Mouse (Mus musculus) olfactory bulb, adult 2 months (tissue): ENCODE results near the gene Egfl8. TPM values are rescaled to one million over a fixed set of nuclear protein-coding genes. Genes with fewer than 3 reads are reported as not detected.
A peak's percentile ranks its signal among the peaks of the same experiment; 100 is the strongest.

Experiments used
- H3K27ac ChIP-seq: fragments of 200-500 bp; 2 replicates; pipeline ENCODE4 v1.5.1; 2012; ENCODE audit warnings: low read depth, low read length; ENCODE audit not compliant: insufficient read depth
- H3K4me1 ChIP-seq: fragments of 200-500 bp; 2 replicates; pipeline ENCODE4 v1.6.1; 2012; ENCODE audit warnings: low read length; ENCODE audit not compliant: control insufficient read depth, insufficient read depth
- H3K4me3 ChIP-seq: fragments of 200-500 bp; 2 replicates; pipeline ENCODE4 v1.5.1; 2012; ENCODE audit warnings: mild to moderate bottlenecking, low read depth, low read length, moderate library complexity; ENCODE audit not compliant: insufficient read depth
- CTCF ChIP-seq: fragments of 200-500 bp; IDR thresholded peaks from 2 replicates; pipeline ENCODE4 v1.5.1; 2012; ENCODE audit warnings: low read depth, mild to moderate bottlenecking, low read length, moderate library complexity; ENCODE audit not compliant: insufficient read depth
- POLR2A ChIP-seq: fragments of 200-500 bp; IDR thresholded peaks from 2 replicates; pipeline ENCODE4 v1.6.1; 2012; ENCODE audit warnings: mild to moderate bottlenecking, low read depth, low read length, moderate library complexity; ENCODE audit not compliant: insufficient read depth
- WGBS: fragments of 180-500 bp; shearing (Covaris S2); methylation state at CpG from one replicate; pipeline ENCODE4 v1.1.7; 2018; 5-methylcytosine and 5-hydroxymethylcytosine counted together
- polyA plus RNA-seq: library from polyadenylated mRNA; stranded (reverse); fragments of >200 nt; gene quantifications from 2 replicates; pipeline ENCODE4 v1.2.4, GENCODE M21; 2012; ENCODE audit warnings: low replicate concordance; ENCODE audit not compliant: missing spikeins, insufficient read depth, insufficient read length

The Egfl8 gene
- polyA plus RNA-seq, 1 experiment, result not detected

- H3K4me1 ChIP-seq, result peaks cover 32% of the 10 kb centered on the region
- no peak overlapping the region for H3K27ac ChIP-seq
- TF ChIP-seq CTCF (no peak), POLR2A (no peak)
- whole genome bisulfite sequencing, result 83% methylated on average over 10 of the region's 10 CpGs
- H3K4me3 ChIP-seq, result no peak overlapping the region
Observed at GRCm38 (mm10) chr17:34643944-34644343, 28.2 kb upstream of the Egfl8 start.

GRCm38 (mm10) chr17:34643379-34643778 is 27.6 kb upstream of the Egfl8 start:
- Histone ChIP-seq H3K27ac (no peak overlapping the region), H3K4me1 (peaks cover 29% of the 10 kb centered on the region), H3K4me3 (no peak overlapping the region)
- no peak for TF ChIP-seq POLR2A
- no peak for TF ChIP-seq CTCF
- WGBS, result 92% methylated on average over 4 of the region's 4 CpGs

GRCm38 (mm10) chr17:34641945-34642344 is 26.2 kb upstream of the Egfl8 start:
- no peak overlapping the region for H3K4me3 ChIP-seq
- WGBS, result 57% methylated on average over 3 of the region's 3 CpGs
- H3K27ac ChIP-seq, result no peak overlapping the region
- TF ChIP-seq POLR2A (no peak), CTCF (no peak)
- peaks cover 22% of the 10 kb centered on the region for H3K4me1 ChIP-seq

DNA sequence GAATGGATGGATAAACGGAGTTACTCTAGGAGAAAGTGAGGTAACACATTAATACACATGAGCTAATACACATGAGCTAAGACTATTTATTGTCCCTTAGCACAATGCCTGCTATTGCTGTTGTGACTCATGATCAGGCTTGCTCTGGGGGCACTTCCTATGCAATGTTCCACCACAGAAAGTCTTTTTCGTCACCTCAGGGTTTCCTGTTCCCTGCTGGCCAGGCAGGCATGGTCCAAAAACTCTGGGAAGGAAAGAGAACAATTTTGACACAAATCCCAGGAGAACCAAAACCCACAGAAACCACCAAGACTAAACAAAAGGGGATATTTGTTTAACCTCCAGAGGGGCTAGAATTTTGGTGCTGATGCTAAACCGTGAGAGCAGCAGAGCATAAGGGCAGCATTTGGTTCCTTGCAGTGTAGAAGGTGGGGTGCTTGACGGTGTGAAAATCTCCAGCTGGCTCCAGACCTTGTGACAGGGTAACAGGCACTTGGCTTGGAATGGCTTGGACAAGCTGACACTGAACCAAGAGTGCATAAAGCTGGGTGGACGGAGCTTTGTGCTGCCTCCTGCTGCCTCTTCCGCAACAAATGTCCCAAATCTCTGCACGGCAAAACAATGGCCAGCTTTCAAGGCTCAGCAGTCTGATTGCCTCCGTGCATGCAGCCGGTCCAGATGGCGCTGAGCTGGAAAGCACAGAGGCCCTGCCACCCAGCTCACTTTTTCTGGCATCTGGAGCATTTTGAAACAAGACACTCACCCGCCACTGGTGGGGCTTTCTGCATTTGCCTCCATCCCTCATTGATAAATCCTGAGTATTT is 25.2 kb upstream of the Egfl8 start:
- Histone ChIP-seq H3K4me3 (no peak overlapping the region), H3K27ac (peak overlapping the region; percentile 45), H3K4me1 (peaks cover 16% of the 10 kb centered on the region)
- WGBS, result 16% methylated on average over 11 of the region's 11 CpGs
- no peak for TF ChIP-seq CTCF
- TF ChIP-seq POLR2A, result no peak

GRCm38 (mm10) chr17:34639461-34640255 is 23.9 kb upstream of the Egfl8 start:
- 83% methylated on average over 7 of the region's 7 CpGs for WGBS
- no peak overlapping the region for H3K4me3 ChIP-seq
- TF ChIP-seq CTCF (no peak), POLR2A (no peak)
- H3K4me1 ChIP-seq, result peaks cover 7% of the 10 kb centered on the region
- H3K27ac ChIP-seq, result no peak overlapping the region

DNA sequence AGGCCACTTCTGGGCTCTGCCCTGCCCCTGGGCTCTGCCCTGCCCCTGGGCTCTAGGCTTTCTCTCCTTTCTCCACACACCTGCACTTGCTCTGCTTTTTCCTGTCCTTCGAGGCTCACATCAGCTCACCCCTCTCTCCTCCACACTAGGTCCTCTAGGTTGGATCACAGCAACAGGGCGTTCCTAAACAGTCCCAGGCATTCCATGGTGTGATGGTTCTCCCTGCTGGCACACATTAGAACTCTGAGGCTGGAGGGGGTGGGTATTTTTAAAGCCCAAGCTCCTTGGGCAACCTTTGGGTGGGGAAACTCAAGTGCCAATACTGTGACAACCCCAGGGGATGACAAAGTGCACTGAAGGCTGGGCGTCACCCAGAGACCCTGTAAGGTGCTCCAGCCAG is 21.7 kb upstream of the Egfl8 start:
- H3K4me1 ChIP-seq, result peaks cover 14% of the 10 kb centered on the region
- no peak overlapping the region for H3K27ac ChIP-seq
- H3K4me3 ChIP-seq, result no peak overlapping the region
- TF ChIP-seq POLR2A (no peak), CTCF (no peak)
- WGBS, result 62% methylated on average over 3 of the region's 3 CpGs

- 79% methylated on average over 2 of the region's 2 CpGs for WGBS
- Histone ChIP-seq H3K4me1 (peaks cover 23% of the 10 kb centered on the region), H3K27ac (no peak overlapping the region), H3K4me3 (no peak overlapping the region)
- no peak for TF ChIP-seq CTCF
- no peak for TF ChIP-seq POLR2A
Observed at GRCm38 (mm10) chr17:34635671-34636070, 19.9 kb upstream of the Egfl8 start.

GRCm38 (mm10) chr17:34632261-34632691 is 16.5 kb upstream of the Egfl8 start:
- Histone ChIP-seq H3K27ac (peak overlapping the region; percentile 52), H3K4me1 (peaks cover 30% of the 10 kb centered on the region), H3K4me3 (peak overlapping the region; percentile 89)
- peak; percentile 62 for TF ChIP-seq POLR2A
- no peak for TF ChIP-seq CTCF
- WGBS, result 2% methylated on average over 26 of the region's 26 CpGs

- H3K4me3 ChIP-seq, result peak overlapping the region; percentile 89
- WGBS, result 13% methylated on average over 12 of the region's 12 CpGs
- H3K4me1 ChIP-seq, result peaks cover 31% of the 10 kb centered on the region
- peak overlapping the region; percentile 62 for H3K27ac ChIP-seq
- TF ChIP-seq POLR2A (no peak), CTCF (no peak)
Observed at GRCm38 (mm10) chr17:34631647-34632046, 15.9 kb upstream of the Egfl8 start.
